Mouse (Mus musculus): Measurements from ENCODE around the gene Gm28729.

GRCm38 (mm10) chr9:96469556-96470265, 55.4 kb downstream of the Gm28729 start:
- TF ChIP-seq EP300 (IDR thresholded peaks at IDR 0.05; ENCODE audit: low read depth), result no peak
- TF ChIP-seq CTCF (IDR thresholded peaks at IDR 0.05; ENCODE audit: low read depth), result no peak
